Mouse (Mus musculus) 3134 (cell line): ENCODE results near the gene Setd3.

Source experiments
- DNase-seq: peaks from one replicate; pipeline ENCODE4 v3.0.0-alpha.2; 2011; ENCODE audit warnings: low spot score; ENCODE audit not compliant: insufficient read length; ENCODE audit errors: extremely low read depth

Setd3 gene

DNA sequence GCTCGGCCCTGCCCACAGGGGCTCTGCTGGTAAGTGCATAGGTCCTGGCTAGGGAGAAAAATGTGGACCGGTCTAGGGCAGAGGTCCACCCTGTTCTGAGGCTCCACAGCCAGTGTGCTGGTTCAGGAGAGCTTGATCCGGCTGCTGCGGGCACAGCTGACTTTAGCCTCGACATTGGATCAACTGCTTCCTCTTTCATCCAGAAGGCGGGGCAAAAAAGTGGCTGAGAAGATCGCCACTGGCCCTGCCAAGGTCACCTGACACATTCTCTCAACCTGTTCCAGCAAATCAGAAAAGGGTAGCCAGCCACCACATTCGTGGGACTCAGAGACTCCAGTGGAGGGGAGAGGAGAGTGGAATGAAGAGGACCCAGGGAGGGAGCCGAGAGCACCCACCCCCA lies 90.9 kb downstream of the Setd3 start:
- DNase-seq: peak; percentile 50

DNA sequence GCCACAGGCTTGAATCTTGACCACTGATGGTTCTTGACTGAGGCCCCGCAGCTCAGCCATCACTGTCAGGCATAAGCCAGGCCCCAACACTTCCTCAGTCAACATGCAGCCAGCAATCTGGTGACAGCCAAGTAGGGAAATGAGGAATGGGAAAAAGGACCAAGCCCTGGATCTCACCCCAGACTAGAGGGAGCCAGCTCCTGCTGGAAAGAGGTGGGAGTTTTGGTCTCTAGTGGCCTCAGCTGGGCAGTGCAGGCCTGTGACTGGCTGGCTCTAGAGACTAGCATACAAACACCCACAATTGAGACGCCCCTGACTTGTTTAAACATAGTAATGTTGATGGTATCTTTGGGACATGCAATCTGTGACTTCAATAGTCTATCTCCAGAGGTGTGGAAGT lies 91.6 kb downstream of the Setd3 start:
- no peak for DNase-seq

DNA sequence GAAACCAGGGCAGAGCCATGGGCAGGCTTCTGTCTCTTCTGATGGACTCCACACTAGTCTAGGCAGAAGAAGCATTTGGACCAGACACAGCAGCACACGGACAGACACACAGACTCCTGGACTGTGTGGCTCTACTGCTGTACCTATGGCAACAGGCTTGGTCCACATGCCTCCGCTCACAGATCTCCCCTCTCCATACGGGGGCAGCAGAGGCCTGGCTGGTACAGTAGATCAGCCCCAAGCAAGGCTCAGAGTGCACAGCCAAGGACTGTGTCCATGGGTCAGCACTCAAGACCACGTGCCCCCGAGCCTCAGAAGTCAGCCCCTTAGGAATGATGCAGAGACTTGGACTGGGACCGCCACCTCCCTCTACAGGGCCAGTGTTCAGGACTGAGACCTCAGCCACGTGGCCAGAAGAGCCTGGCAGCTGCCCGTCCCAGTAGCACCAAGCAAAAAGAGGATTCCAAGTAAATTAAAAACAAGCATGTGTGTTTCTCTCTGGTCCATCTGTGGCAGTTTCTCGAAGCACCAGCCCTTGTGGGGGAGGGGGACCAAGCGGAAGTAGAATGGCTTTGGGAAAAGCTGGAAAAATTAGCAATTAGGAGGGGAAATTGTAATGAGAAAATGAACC lies 100.9 kb downstream of the Setd3 start:
- DNase-seq: peak; percentile 22

DNA sequence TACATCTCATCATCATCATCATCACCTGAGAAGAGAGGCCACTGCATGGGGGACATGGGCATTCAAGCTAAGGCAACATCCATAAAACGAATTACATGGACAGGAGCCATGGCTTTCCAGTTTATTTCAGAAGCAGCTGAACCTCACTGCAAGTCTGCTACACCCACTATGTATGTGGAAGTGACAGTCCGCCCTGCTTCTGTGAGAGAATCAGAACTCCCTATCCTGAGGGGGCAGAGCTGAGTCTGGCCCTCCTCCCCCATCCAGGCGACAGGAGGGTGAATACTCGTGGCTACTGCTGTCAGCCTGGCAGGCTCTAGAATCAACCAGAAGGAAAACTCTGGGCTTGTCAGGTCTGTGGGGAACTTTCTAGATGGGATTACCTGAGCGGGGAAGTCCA lies 106.2 kb downstream of the Setd3 start:
- DNase-seq: no peak

DNA sequence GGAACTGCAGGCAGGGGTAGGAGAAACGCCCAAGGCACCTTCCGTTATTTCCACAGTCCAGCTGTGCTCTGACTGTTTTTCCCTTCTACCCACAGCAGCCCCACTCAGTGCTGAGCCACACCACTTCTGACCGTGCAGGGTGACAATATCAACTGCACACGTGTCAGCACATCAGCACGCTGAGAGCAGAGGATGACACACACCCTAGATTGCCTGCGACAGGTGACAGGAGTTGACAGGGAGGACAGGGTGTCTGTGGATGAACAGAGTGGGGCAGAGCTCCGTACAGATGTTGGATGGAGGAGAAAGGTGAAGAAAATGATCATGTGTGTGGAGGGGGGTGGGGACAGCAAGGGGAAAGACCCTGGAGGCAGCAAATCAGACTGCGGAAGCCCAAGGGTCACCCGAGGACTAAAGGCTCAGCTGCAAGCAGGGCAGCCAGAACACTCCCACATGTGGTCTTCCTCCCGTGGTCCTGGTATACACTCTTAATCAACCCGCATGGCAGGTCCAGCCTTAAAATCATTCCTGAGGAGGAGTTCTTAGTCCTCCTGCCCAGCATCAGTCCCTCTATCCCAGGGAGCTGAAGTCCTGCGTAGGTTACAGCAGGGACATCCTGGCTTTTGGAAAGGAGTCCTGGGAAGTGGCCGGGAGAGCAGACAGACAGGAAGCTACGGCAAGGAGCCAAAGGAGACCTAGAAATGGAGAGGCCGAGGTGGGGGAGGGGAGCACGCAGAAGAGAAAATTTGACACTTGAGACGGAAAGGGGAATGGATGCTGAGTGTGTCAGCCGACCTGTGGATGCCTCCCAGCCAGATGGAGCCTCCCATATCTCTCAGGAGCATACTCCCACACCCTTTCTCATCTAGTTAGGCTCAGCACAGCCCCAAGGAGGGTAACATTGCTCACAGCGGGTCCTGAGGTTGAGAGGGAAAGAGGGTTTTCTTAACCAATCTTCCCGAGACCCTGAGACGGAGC lies 108.1 kb downstream of the Setd3 start:
- no peak for DNase-seq

DNA sequence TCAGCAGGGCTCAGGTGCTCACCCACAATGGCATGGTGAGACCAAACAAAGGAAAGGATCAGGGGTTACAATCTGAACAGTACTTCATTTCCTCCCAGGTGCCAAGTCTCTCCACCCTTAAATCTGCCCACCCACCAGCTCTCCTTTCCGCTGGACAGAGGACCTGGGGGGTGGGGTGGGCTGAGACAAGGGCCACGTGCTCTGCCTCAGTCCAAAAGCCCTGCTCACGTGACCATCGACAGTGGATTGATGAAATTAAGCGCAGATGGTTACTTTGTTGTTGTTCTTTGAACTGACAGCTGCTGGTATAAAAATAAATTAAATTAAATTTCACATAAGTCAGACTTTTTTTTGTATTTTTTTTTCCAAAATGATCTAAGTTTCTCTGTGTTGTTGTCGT lies 109.6 kb downstream of the Setd3 start:
- DNase-seq: no peak

DNA sequence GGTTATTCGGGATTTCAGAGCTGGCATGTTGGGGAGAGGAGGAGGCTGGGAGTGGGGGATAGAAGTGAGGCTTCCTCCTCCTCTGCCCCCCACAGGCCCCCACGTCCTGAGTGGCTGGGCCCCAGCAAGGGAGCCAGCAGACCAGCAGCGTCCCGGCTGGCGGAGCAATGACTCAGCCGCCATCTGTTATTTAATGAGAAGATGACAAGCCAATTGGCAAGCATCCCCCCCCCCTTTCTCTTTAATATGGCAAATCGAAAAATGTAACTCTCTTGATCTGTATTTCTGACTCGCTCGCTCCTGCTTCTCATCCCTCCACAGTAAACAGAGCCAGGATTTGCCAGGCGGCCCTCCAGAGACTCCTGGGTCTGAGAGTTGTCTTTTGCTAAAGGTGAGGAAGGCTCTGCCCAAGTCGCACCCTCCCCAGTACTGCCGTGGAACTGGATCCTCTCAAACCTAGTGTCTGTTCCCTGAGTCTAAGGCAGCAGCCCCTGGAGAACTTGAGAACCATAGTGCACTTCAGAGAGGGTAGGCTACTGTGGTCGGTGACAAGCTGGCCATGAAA lies 111.2 kb downstream of the Setd3 start:
- DNase-seq: peak; percentile 22

DNA sequence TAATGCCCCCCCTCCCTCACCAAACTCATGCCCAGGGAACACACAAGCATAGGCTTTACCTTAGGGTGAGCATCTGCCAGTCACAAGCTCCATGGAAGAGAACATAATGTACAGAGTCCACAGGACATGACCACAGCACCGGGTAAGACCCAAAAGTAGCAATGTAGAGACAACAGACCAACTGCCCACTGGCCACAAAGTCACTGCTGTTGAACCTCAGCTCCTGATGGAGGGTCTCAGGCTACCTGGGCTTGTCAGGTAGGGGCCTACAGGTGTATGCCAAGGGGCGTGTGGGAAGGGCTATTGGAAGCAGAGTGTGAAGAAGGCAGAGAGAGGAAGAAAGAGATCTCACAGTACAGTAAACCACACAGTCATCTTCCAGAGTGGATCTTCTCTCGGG lies 111.9 kb downstream of the Setd3 start:
- no peak for DNase-seq

DNA sequence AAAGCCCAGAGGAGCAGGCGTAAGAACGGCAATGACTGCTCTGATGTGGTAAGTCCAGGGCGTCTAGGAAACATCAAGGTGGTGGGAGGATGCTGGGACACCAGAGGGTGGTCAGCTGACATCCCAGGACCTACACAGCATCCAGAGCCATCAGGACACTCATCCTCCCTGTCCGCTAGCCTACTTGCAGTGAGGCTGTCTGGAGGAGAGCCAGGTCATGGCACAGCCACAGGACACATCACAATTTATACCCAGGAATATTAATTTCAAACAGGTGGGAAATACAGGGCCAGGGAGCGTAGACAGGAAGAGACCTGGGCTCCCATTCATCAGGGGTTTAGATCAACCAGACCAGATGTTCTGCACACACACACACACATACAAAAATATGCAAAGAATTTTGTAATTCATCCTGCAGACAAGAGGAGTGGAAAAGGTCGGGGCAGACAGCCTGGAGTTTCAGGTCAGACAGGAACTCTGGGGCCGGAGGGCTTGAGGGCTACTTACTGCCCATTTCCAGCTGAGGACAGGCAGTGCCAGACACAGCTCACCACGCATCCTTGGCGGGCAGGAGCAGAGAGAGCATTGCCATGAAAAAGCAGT lies 114.6 kb downstream of the Setd3 start:
- DNase-seq: no peak

DNA sequence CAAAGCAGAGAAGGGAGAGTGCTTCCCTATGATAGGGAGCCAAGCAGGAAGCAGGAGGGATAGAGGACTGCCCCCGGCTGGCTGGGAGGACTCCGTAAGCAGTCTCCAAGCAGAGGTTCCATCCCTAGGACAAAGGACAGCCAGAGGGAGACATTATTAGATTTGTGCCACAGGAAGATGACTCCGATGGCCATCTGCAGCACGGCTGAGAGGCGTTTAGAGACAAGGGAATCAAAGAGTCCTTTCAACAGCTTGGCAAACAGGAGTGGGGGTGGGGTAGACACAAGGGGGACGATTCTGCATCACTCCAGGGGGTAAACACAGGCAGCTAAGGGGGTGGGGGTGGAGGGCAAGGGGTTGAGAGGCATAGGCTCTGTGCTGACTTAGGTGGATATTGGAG lies 115.1 kb downstream of the Setd3 start:
- no peak for DNase-seq

DNA sequence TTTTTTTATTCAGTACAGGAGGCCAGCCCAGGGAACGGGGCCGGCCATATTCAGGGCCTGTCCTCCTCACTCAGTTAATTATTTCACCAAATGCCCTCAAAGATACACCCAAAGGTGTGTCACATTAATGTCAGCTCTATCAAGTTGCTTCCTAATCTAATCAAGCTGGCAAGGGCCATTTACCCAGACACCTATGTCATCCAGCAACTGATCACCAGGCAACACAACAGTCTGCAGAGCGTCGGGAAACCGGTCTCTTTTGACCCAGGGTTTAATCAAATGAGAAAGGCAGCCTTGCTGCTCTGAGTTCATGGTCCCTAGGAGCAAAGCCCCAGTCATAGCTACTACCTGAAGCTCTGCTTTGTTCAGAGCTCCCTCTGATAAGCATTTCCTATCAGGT lies 117.0 kb downstream of the Setd3 start:
- DNase-seq: no peak

DNA sequence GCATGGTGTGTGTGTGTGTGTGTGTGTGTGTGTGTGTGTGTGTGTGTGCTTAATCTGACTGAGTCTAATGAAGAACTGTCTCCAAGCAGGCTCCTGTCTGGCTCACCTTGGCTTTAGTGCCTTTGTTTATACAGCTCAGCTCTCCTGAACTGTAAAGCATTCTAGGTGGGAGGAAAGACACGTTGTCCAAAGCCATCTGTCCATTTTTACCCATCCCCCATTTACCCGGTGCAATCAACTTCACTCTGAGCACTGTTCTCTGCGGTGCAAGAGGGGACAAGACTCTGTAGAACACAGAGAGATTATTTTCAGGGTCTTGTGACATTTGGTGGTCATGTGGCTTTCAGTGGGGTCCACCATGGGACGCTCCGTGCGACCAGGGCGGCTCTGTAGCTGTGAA lies 117.5 kb downstream of the Setd3 start:
- DNase-seq: no peak
